Mouse (Mus musculus) forebrain, embryonic 11.5 days (tissue): ENCODE measurements around the gene Olfr463. TPM values are rescaled to one million over a fixed set of nuclear protein-coding genes. Genes with fewer than 3 reads are reported as not detected.

Source experiments
- ATAC-seq: fragments of 200-750 bp; cut with Nextera tagmentation; replicated peaks from 2 replicates; pipeline ENCODE4 v1.8.0; 2017; ENCODE audit warnings: moderate TSS enrichment; ENCODE audit not compliant: low FRiP score
- DNase-seq: peaks from one replicate; pipeline ENCODE4 v3.0.0-alpha.2; 2017; ENCODE audit warnings: low spot score
- H3K27ac ChIP-seq: fragments of 300-500 bp; sonication (generic); 2 replicates; pipeline ENCODE4 v1.5.1; 2014; ENCODE audit warnings: low read depth, low read length
- H3K27me3 ChIP-seq: fragments of 300-500 bp; sonication (generic); 2 replicates; pipeline ENCODE4 v1.6.1; 2014; ENCODE audit warnings: mild to moderate bottlenecking, low read length, mixed read lengths; ENCODE audit not compliant: control insufficient read depth, insufficient read depth
- H3K36me3 ChIP-seq: fragments of 300-500 bp; sonication (generic); 2 replicates; pipeline ENCODE4 v1.6.1; 2014; ENCODE audit warnings: mild to moderate bottlenecking, low read length, moderate library complexity, mixed read lengths; ENCODE audit not compliant: control insufficient read depth, insufficient read depth
- H3K4me1 ChIP-seq: fragments of 300-500 bp; sonication (generic); replicated peaks from 2 replicates; pipeline ENCODE4 v1.6.1; 2014; ENCODE audit warnings: low read length, mixed read lengths; ENCODE audit not compliant: control insufficient read depth, insufficient read depth
- H3K4me2 ChIP-seq: fragments of 300-500 bp; sonication (generic); 2 replicates; pipeline ENCODE4 v1.6.1; 2014; ENCODE audit warnings: low read depth, mild to moderate bottlenecking, low read length, moderate library complexity, mixed read lengths; ENCODE audit not compliant: severe bottlenecking
- H3K4me3 ChIP-seq: fragments of 300-500 bp; sonication (generic); 2 replicates; pipeline ENCODE4 v1.5.1; 2014; ENCODE audit warnings: low read depth, low read length
- H3K9ac ChIP-seq: fragments of 300-500 bp; sonication (generic); 2 replicates; pipeline ENCODE4 v1.6.1; 2014; ENCODE audit warnings: low read length
- H3K9me3 ChIP-seq: fragments of 300-500 bp; sonication (generic); 2 replicates; pipeline ENCODE4 v1.6.1; 2016; ENCODE audit warnings: low read length, mixed read lengths; ENCODE audit not compliant: control insufficient read depth
- WGBS: fragments of 180-500 bp; shearing (Covaris S2); extraction: QIAGEN DNeasy Blood & Tissue Kit; methylation state at CpG from one replicate; pipeline ENCODE4 v1.1.7; 2014; 5-methylcytosine and 5-hydroxymethylcytosine counted together
- polyA plus RNA-seq: library from polyadenylated mRNA; unstranded; fragments of >200 nt; fragmentation: Nextera tagmentation; extraction: Ambion mirVana; gene quantifications from 2 replicates; pipeline ENCODE4 v1.2.1, GENCODE M21; 2014

Gene Olfr463
- polyA plus RNA-seq: not detected in 2 replicates

DNA sequence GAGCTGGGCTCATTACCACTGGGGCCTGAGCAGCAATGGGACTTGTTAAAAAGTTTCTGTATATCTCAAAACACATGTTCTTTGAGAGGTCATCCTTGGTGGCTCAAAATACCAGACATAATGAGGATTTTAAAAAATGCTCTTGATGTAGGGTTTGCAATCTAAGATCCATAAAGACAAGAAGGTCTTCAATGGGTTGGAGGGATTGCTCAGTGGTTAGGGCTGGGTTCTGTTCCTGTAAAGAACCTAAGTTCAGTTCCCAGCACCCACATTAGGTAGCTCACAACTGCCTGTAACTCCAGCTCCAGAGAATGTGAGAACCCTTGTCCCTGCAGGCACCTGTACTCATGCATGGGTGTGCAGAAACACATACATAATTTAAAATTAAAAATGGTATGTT, at the start of gene Olfr463:
TSS of gene Olfr463 (minus strand) at position 101 of the 400 bp plus-strand sequence.
- no peaks in the 10 kb centered on the region for H3K36me3 ChIP-seq
- no peak within 1 kb of the TSS for H3K4me2 ChIP-seq
- no peaks in the 10 kb centered on the region for H3K9me3 ChIP-seq
- no peak within 1 kb of the TSS for H3K27ac ChIP-seq
- no peaks in the 10 kb centered on the region for H3K4me1 ChIP-seq
- H3K4me3 ChIP-seq: no peak within 1 kb of the TSS
- ATAC-seq (no peak), DNase-seq (no peak)
- no peak within 1 kb of the TSS for H3K9ac ChIP-seq
- no peaks in the 10 kb centered on the region for H3K27me3 ChIP-seq

DNA sequence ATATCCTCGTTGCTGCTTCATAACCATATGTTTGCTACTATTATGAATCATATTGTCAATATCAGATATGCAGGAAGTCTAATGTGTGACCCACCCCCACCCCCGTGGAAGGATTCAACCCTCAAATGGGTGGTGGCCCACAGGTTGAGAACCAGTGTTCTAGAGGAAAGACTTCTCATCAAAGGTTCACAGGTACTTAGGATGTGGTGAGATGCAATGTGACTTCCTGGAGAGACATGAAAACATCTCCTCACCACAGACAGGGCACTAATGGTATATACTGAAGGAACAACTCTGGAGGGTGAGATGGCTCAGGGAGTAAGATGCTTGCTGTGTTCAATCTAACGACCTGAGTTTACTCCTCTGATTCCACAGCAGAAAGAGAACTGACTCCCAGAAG, 38.3 kb upstream of the Olfr463 start:
- Histone ChIP-seq H3K4me2 (no peak overlapping the region), H3K9ac (no peak overlapping the region), H3K36me3 (no peaks in the 10 kb centered on the region), H3K27me3 (no peaks in the 10 kb centered on the region), H3K4me3 (no peak overlapping the region), H3K4me1 (no peaks in the 10 kb centered on the region), H3K27ac (no peak overlapping the region), H3K9me3 (no peaks in the 10 kb centered on the region)
- WGBS: 73% methylated on average over 3 of the region's 3 CpGs
- no peak for ATAC-seq
- no peak for DNase-seq

DNA sequence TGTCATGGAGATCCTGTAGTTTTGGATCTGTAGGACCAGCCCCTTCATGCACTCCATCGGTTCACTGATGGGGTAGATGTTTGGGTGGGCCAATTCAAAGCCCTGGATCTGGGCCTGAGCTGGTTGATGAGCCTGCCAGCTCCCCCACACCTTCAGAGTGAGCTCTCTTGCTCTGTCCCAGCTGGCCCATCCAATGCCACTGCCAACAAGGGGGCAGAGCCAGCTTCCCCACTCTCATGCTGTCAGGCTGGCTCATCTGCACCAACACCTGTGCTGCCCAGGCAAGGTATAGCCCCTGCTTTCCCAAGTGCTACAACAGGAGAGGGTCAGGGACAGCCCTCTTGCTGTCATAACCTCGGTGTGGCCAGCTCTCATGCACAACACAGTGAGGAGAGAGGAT, 36.5 kb upstream of the Olfr463 start:
- Histone ChIP-seq H3K27ac (no peak overlapping the region), H3K9ac (no peak overlapping the region), H3K4me3 (no peak overlapping the region), H3K4me2 (no peak overlapping the region), H3K9me3 (no peaks in the 10 kb centered on the region), H3K27me3 (no peaks in the 10 kb centered on the region), H3K4me1 (no peaks in the 10 kb centered on the region), H3K36me3 (no peaks in the 10 kb centered on the region)
- WGBS: 78% methylated on average over 2 of the region's 2 CpGs
- ATAC-seq (no peak), DNase-seq (no peak)

DNA sequence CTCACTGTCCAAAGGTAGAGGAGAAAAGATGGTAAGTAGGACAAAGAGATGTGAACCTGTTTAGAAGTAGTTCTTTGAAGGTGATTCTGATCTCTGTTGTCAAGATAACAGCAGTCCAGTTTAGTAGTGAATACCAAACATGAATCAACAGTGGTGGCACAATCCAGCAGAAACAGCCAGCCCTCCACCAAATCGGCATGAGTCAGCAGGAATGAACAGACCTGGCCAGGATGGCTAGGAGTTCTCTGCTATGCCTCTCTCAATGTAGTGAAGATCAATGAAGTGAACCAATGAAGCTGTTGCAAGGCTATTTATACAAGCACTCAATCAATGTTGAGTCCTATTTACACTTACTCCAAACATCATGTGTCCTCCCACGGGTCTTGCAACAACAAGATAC, 33.2 kb upstream of the Olfr463 start:
- DNase-seq (no peak), ATAC-seq (no peak)
- Histone ChIP-seq H3K4me3 (no peak overlapping the region), H3K9ac (no peak overlapping the region), H3K36me3 (no peaks in the 10 kb centered on the region), H3K27ac (no peak overlapping the region), H3K4me1 (no peaks in the 10 kb centered on the region), H3K27me3 (no peaks in the 10 kb centered on the region), H3K9me3 (no peaks in the 10 kb centered on the region), H3K4me2 (no peak overlapping the region)
- WGBS: 96% methylated on average over 2 of the region's 2 CpGs

DNA sequence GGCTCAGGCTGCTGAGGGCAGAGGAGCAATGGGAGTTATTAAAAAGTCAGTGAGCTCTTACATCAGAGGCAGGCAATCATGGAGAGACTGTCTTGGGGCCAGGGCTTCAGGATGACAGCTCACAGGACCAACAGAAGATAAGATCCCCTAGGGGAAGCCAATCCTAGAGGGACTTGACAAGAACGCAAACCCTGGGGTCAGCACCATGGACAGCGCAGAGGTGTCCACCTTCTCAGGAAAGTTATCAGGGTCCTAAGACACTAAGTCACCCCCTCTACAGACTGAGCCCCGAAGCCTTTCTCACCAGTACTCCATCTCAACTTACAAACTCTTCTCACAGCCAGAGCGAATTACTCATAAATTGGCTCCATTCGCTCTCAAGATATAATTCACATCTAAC, 23.8 kb upstream of the Olfr463 start, which contains the start of gene Olfr464:
TSS of gene Olfr464 (minus strand) at position 2 of the 400 bp plus-strand sequence.
- Histone ChIP-seq H3K9ac (no peak within 1 kb of the TSS), H3K27me3 (no peaks in the 10 kb centered on the region), H3K27ac (no peak within 1 kb of the TSS), H3K9me3 (no peaks in the 10 kb centered on the region), H3K4me3 (no peak within 1 kb of the TSS), H3K4me2 (no peak within 1 kb of the TSS), H3K4me1 (no peaks in the 10 kb centered on the region), H3K36me3 (no peaks in the 10 kb centered on the region)
- DNase-seq: peak; percentile 83
- WGBS: 35% methylated on average over 5 of the region's 5 CpGs
- ATAC-seq: no peak

DNA sequence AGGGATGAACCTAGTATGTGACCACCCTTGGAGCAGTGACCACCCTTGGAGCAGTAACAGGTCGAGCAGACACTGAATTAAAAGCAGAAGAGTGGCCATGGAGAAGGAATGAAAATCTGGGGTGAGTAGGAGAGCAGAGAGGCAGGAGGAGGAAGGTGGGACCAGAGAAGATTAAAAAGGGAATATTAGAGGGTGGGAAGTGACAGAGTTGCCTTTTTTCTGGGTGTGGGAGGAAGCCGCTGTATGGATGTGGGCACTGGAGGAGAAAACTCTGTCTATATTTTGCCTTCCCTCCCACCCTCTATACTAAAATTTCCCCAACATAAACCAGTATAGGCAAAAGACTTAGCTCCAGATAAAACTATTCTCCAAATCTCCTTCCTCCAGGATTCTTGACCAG, 23.1 kb upstream of the Olfr463 start:
- DNase-seq: no peak
- H3K4me3 ChIP-seq: no peak overlapping the region
- H3K9ac ChIP-seq: no peak overlapping the region
- H3K4me1 ChIP-seq: no peaks in the 10 kb centered on the region
- H3K36me3 ChIP-seq: no peaks in the 10 kb centered on the region
- no peak overlapping the region for H3K4me2 ChIP-seq
- no peaks in the 10 kb centered on the region for H3K9me3 ChIP-seq
- ATAC-seq: no peak
- no peak overlapping the region for H3K27ac ChIP-seq
- WGBS: 78% methylated on average over 2 of the region's 2 CpGs
- H3K27me3 ChIP-seq: no peaks in the 10 kb centered on the region

DNA sequence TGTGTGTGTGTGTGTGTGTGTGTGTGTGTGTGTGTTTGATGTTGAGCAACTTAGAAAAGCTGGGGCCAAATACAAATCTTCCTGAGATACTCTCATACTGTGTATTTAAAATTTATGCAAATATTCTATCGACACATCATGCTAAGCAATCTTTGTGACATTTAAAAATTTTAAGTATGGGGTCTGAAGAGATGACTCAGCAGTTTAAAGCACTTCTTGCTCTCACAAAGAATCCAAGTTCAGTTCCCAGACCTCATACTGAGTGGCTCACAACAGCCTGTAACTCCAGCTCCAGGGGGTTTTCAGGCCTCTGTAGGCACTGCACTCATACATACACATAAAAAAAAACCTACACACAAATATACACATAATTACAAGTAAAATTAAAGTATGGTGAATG, 18.8 kb upstream of the Olfr463 start:
- 97% methylated on average over 1 of the region's 1 CpGs for WGBS
- H3K4me3 ChIP-seq: no peak overlapping the region
- no peak overlapping the region for H3K27ac ChIP-seq
- H3K4me2 ChIP-seq: no peak overlapping the region
- no peaks in the 10 kb centered on the region for H3K4me1 ChIP-seq
- ATAC-seq: no peak
- H3K36me3 ChIP-seq: no peaks in the 10 kb centered on the region
- no peak overlapping the region for H3K9ac ChIP-seq
- DNase-seq: no peak
- H3K27me3 ChIP-seq: no peaks in the 10 kb centered on the region
- no peaks in the 10 kb centered on the region for H3K9me3 ChIP-seq

DNA sequence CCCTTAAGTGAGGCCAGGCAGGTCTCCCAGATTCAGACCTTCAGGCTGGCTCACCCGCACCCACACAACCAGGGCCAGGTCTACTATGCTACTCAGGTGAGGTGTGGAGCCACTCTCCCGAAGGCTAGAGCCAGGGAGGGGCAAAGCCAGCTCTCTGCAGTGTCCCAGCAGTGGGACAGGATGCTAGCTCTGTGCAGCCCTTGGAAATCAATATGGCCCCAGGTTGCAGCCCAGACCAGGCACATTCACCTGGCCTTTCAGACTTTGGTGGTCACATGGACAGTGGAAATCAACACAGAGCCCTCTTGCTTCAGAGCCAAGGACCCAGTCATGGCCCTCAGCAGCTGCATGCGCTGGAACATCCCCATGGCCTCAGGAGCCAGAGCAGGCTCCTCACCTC, 7.1 kb upstream of the Olfr463 start:
- H3K9me3 ChIP-seq: no peaks in the 10 kb centered on the region
- no peak for ATAC-seq
- 75% methylated on average over 3 of the region's 3 CpGs for WGBS

DNA sequence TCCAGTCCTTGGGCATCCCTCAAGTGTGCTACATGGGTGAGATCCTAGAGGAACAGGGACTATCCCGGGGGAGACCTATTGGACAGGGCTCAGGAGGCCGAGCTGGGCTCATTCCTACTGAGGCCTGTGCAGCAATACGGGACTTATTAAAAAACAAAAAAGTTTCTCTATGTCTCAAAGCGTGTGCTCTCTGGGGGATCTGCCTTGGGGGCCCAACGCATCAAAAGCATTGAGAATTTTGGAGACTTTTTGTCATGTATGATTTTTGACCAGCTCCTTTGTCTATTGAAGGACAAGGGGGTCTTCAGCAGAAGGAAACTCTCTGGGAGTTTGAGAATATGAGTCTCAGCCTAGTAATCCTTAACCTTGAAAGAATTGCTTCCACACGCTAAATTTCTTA, 5.0 kb downstream of the Olfr463 start, which contains the start of gene Olfr462:
TSS of gene Olfr462 (minus strand) at position 101 of the 400 bp plus-strand sequence.
- no peak for DNase-seq
- Histone ChIP-seq H3K4me1 (no peaks in the 10 kb centered on the region), H3K4me2 (no peak within 1 kb of the TSS), H3K36me3 (no peaks in the 10 kb centered on the region), H3K27me3 (no peaks in the 10 kb centered on the region), H3K27ac (no peak within 1 kb of the TSS), H3K9ac (no peak within 1 kb of the TSS), H3K9me3 (no peaks in the 10 kb centered on the region), H3K4me3 (no peak within 1 kb of the TSS)
- no peak for ATAC-seq
- 89% methylated on average over 6 of the region's 6 CpGs for WGBS

More for the DNA sequence above, 7.1 kb upstream of the Olfr463 start:
- no peaks in the 10 kb centered on the region for H3K27me3 ChIP-seq
- H3K4me1 ChIP-seq: no peaks in the 10 kb centered on the region
- no peak for DNase-seq
- H3K27ac ChIP-seq: no peak overlapping the region
- no peaks in the 10 kb centered on the region for H3K36me3 ChIP-seq
- H3K4me3 ChIP-seq: no peak overlapping the region
- no peak overlapping the region for H3K9ac ChIP-seq
- no peak overlapping the region for H3K4me2 ChIP-seq
